ENCODE assay signal across 8 mouse cellular contexts in genomic region chr10:34280591-34281175, GRCm38 (mm10). TPM values are rescaled to one million over a fixed set of nuclear protein-coding genes. Genes with fewer than 3 reads are reported as not detected.
DNase-seq lines count a peak whose midpoint lies in the region; ATAC-seq lines count a peak whose summit lies in the region.

No protein-coding gene starts in this region.

- H3K9ac ChIP-seq in forebrain, embryonic 12.5 days = no peak overlapping the region
- H3K9ac ChIP-seq in stomach, embryonic 15.5 days = no peak overlapping the region

- intact Hi-C loops in gastrocnemius, postnatal 14 days (cut with DNase I; ENCODE audit: low total_unique reads) = loop anchor here (5.0 kb wide), 1 partner anchor 248 kb away; no protein-coding TSS in a partner anchor
- intact Hi-C loops in left cerebral cortex, postnatal 36 days (cut with DNase I) = loop anchor here (5.0 kb wide), 3 partner anchors 183 to 263 kb away; partner anchors contain the start of genes Calhm5 and Rwdd1

- no peaks in the 10 kb centered on the region; the same call in 1 of the 2 replicates for H3K36me3 ChIP-seq in forebrain, embryonic 12.5 days (replicated peaks)
- H3K36me3 ChIP-seq in stomach, embryonic 15.5 days = no peaks in the 10 kb centered on the region

- 29% methylated on average over 13 of the region's 13 CpGs for WGBS in forebrain, embryonic 12.5 days
- WGBS in stomach, embryonic 15.5 days = 25% methylated on average over 13 of the region's 13 CpGs

- peaks cover 15% of the 10 kb centered on the region for H3K4me1 ChIP-seq in forebrain, embryonic 12.5 days
- peaks cover 12% of the 10 kb centered on the region; the same call in 1 of the 2 replicates for H3K4me1 ChIP-seq in stomach, embryonic 15.5 days

- DNase-seq in gastrocnemius, adult 18-20 months (ENCODE audit: low spot score) = peak; percentile 58
- DNase-seq in gastrocnemius, postnatal 14 days = no peak
- DNase-seq in c-Kit-positive CD71-positive TER-119-negative erythroid progenitor cells, embryonic 14.5 days (ENCODE audit: low read depth) = peak; percentile 71
- peak; percentile 64 for DNase-seq in hindlimb bud, embryonic 11.5 days (ENCODE audit: extremely low spot score, low read depth, low spot score)
- peak; percentile 13 to 44 for DNase-seq in left cerebral cortex, postnatal 36 days (ENCODE audit: low spot score in 2 of 2)
- peak; percentile 79 for DNase-seq in mesoderm, embryonic 11.5 days (ENCODE audit: low read depth, low spot score)

- ATAC-seq in forebrain, embryonic 12.5 days (ENCODE audit: low FRiP score) = peak; percentile 5; the same call in 1 of the 2 replicates
- ATAC-seq in stomach, embryonic 15.5 days (ENCODE audit: insufficient read depth, low FRiP score, low read depth) = no peak

- H3K27ac ChIP-seq in forebrain, embryonic 12.5 days = no peak overlapping the region
- H3K27ac ChIP-seq in stomach, embryonic 15.5 days = no peak overlapping the region

- H3K4me3 ChIP-seq in forebrain, embryonic 12.5 days (replicated peaks) = 0 out of 2 replicates have a peak overlapping the region, but pooled peaks have one; percentile 11
- H3K4me3 ChIP-seq in stomach, embryonic 15.5 days (replicated peaks) = no peak overlapping the region; the same call in 1 of the 2 replicates

- H3K9me3 ChIP-seq in forebrain, embryonic 12.5 days = no peaks in the 10 kb centered on the region
- no peaks in the 10 kb centered on the region for H3K9me3 ChIP-seq in stomach, embryonic 15.5 days

- H3K27me3 ChIP-seq in forebrain, embryonic 12.5 days = no peaks in the 10 kb centered on the region
- no peaks in the 10 kb centered on the region for H3K27me3 ChIP-seq in stomach, embryonic 15.5 days (replicated peaks)

- H3K4me2 ChIP-seq in forebrain, embryonic 12.5 days = peak overlapping the region; percentile 42
- peak overlapping the region; percentile 50 for H3K4me2 ChIP-seq in stomach, embryonic 15.5 days

RNA-seq across cellular contexts. Expression of gene Tspyl1, which starts 1.3 kb away (rescaled TPM):
- 10 to 100 TPM; 57.0 to 58.7 TPM for total RNA-seq in gastrocnemius, adult 18-20 months (2021)
- 10 to 100 TPM; 45.4 to 46.9 TPM for total RNA-seq in gastrocnemius, postnatal 14 days (2021)
- 98.6 and 99.9 TPM in 2 replicates for polyA plus RNA-seq in forebrain, embryonic 12.5 days (2016; fragmentation: Nextera tagmentation; extraction: Ambion mirVana)
- 100 to 1,000 TPM; 155 to 166 TPM for total RNA-seq in left cerebral cortex, postnatal 36 days (2021)
- 64.9 and 69.7 TPM in 2 replicates for polyA plus RNA-seq in stomach, embryonic 15.5 days (2015; fragmentation: Nextera tagmentation; extraction: Ambion mirVana)

RNA-seq across cellular contexts. Expression of gene Tspyl4, which starts 16.6 kb away (rescaled TPM):
- total RNA-seq in gastrocnemius, adult 18-20 months (2021) = 1 to 10 TPM; 1.6 to 2.2 TPM
- total RNA-seq in gastrocnemius, postnatal 14 days (2021) = 1 to 10 TPM; 1.8 TPM
- polyA plus RNA-seq in forebrain, embryonic 12.5 days (2016; fragmentation: Nextera tagmentation; extraction: Ambion mirVana) = 99.3 and 103 TPM in 2 replicates
- total RNA-seq in left cerebral cortex, postnatal 36 days (2021) = 100 to 1,000 TPM; 363 to 401 TPM
- polyA plus RNA-seq in stomach, embryonic 15.5 days (2015; fragmentation: Nextera tagmentation; extraction: Ambion mirVana) = 14.7 and 15.9 TPM in 2 replicates

Comparison
In these comparisons a context has a peak if more than half of its experiments do, and no peak if none do; other contexts are left out.
1. RNA of gene Tspyl4, which starts 16.6 kb away (total RNA-seq): 363 to 401 TPM in left cerebral cortex, postnatal 36 days; 1.6 to 2.2 TPM in gastrocnemius, adult 18-20 months and 1.8 TPM in gastrocnemius, postnatal 14 days; every median in the first group is over 100 times any median in the second.